Mouse (Mus musculus): ENCODE measurements around the gene Prr23a2.
"Not testable (repeated sequence)": the region's sequence is repeated elsewhere in the genome, so short reads cannot be mapped to it uniquely, and the experiment has no call there.

Prr23a2 gene

DNA sequence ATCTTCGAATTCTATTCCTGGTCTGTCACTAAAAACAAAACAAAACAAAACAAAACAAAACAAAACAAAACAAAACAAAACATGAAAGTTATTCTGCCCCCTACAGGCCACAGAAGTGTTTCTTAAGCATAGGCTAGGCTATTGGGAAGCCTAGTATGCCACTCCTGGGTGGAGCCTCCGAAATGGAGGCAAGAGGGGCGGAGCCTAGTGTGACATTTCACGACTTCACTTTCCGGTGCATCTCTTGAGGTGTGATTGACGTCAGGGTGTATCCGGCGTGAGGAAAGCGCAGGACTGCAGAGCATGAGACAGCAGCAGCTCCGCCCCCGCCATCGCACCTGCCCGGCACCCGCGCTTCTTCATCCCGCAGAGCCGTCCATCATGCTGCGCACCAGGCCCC, at the start of gene Prr23a2:
Gene Prr23a2, plus strand, starts transcription at position 285 of the 400 bp plus-strand sequence.
- DNase-seq (ENCODE audit: low spot score in 2 of 2), result no peak

DNA sequence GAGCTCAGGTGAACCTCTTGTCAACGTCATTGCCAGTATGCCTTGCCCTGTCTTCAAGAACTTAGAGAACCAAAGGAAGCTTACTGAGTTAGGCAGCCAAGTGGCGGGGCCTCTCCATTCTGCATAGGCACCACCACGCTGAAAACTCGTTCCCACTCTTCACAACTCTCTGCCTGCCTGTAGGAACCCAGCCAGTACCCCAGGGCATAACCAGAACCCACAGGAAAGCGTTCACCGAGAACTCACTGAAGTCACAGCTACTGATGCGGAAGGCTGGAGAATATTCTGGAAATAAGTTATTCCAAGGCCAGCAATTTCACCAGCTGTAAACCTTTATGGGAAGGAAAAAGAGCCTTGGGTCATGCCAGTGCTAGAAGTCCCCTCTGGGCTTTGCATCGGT, 48.7 kb upstream of the Prr23a2 start:
- DNase-seq (ENCODE audit: low spot score in 2 of 2), result no peak

DNA sequence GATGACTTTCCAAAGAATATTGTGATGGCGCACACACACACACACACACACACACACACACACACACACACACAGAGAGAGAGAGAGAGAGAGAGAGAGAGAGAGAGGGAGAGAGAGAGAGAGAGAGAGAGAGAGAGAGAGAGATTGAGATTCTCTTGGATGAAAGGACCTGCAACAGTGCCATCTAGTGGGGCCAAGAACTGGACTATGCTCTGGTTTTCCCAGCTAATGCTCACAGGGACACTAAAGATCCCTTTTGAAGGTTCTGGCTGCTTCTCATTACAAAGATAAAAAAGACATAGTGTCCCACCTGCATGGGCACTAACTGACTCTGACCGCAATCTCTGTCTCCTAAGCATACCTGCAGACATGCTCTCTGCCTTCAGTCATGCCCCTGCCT, 46.8 kb upstream of the Prr23a2 start:
- not testable (repeated sequence) for DNase-seq (ENCODE audit: low spot score in 2 of 2)

DNA sequence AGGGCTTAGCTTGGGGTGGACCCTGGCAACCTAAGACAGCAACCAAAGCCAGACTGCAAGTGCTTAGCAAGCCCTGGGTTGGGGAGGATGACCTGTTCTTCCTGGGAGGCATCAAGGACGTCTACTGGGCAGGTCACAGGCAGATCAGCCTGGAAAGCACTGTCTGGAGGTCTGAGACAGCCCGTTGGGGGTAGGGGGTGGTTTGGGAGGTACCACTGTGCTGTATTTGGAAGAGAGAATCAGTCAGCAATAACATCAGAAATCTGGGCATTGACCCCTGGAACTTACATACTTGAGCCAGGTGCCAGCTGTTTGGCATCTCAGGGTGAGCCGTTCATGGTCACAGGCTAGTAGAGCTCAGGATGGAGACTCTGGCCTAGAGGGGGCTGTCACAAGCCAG, 40.2 kb upstream of the Prr23a2 start:
- no peak for DNase-seq (ENCODE audit: low spot score in 2 of 2)

DNA sequence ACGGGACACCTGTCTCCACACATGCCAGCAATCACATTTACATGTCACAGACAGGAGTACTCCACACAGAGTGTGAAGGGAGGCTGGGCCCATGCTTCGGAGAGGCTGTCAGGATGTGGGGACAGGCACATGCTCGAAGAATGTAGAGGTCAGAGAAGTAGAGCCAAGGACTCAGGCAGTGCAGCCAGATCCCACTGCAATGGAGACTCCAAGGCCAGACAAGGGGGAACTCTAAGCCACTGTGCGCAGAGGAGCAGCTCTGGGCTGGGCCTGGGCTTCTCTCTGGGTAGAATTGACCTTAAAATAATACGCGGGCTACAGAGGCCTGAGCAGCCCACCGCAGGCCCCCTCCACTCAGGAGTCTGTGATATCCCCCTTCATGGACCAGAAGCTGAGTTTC, 38.7 kb upstream of the Prr23a2 start:
- DNase-seq (ENCODE audit: low spot score in 2 of 2), result no peak

DNA sequence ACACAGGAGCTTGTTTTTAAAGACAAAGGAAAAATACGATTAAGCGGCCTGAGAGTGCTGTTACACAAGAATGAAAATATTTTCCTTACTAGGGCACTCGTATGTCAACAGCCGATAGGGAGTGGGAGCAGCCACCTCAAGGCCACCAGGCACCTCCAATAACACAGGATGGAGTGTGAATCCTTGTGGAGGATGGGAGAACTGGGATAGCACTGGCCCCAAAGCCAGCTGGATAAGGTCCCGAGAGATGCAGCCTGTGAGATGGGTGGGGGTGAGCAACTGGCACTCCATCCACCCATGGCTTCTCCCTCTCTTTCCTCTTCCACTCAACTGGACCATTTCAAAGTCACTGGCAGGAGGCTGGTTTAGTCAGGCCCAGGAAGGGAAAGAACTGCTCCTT, 37.3 kb upstream of the Prr23a2 start:
- DNase-seq (ENCODE audit: low spot score in 2 of 2), result no peak

DNA sequence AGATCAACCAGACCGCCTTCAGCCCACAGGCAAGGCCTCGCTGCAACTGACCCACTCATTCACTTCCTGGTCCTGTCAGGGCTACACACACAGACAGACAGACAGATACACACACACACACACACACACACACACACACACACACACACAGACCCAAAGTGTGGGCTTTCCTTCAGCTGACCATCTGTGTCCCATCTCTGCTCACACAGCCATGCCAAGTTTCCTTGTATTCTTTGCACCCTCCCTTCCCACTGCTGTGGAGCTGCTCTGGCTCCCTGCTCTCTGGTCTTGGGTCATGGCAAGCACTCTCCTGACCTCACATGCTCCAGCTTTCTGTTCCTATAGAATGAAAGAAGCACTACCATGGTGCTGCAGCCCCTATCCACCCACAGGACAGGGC, 36.8 kb upstream of the Prr23a2 start:
- no peak for DNase-seq (ENCODE audit: low spot score in 2 of 2)

DNA sequence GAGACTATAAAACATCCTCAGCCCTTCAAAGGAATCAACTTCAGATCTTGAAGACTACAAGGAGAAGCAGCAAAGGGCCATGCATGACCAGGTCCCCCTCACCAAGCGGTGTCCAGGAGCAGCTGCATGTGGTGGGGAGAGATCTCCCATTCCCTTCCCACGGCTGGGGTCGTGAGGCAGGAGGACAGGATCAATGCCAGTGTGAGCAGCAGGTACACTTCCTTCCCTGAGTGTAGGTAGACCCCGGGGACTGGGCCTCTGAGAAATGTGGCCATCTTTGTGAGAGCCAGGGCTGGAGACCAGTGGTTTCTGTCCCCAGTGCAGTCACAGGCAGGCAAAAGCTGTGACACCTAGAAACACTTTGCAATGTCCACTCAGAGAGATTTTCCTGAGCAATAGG, 35.8 kb upstream of the Prr23a2 start:
- DNase-seq (ENCODE audit: low spot score in 2 of 2), result no peak

DNA sequence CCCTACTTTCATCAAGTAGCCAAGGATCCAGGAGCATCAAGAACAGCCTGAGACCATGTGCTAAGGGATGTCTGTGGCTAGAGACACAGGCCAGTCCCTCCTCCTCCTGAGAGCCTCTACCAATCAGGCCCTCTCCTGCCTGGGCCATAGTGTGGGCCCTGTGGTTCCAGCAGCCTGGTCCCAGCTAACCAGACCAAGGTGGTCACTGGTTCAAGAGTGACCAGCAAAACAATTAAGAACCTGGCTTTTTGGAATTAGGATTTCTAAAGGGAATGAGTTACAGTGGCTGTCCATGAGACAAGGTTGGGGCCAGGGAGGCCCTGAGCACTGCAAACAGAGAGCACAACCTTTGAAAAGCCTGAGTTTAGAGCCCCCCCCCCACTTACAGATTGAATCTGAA, 35.2 kb upstream of the Prr23a2 start:
- no peak for DNase-seq (ENCODE audit: low spot score in 2 of 2)

DNA sequence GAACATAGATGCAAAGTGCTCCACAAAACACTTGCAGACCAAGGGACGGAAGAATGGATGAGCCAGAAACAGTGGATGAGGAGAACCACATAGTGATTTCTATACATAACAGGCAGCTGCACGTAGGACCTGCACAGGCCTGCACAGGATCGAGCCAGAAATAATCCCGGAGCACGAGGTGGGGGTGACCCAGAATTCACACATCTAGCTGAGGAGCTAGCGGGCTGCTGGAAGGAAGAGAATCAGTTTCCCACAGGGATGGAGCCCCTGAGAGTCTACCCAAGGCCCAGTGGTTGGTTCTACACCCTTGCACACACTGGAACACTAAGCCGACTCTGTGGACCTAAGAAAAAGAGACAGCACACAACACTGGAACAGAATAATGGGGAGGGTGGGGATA, 32.5 kb upstream of the Prr23a2 start:
- DNase-seq (ENCODE audit: low spot score in 2 of 2), result no peak

DNA sequence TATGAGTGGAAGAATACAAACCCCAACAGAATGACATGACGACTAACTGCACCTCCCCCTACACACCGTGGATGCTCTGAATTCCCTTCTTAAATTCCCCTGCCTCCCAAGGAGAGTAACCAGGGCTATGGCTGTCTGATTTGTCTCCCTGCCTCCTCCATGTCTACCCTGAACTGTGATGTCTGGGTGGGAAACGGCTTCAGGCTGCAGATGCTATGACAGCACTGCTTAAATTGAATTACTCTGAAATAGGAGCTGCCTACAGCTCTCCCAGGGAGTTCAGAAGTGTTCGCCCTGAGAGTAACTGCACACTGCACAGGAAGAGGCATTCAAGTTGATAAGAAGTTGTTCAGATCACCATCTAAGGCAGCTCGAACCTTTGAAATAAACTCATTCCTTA, 26.8 kb upstream of the Prr23a2 start:
- no peak for DNase-seq (ENCODE audit: low spot score in 2 of 2)

DNA sequence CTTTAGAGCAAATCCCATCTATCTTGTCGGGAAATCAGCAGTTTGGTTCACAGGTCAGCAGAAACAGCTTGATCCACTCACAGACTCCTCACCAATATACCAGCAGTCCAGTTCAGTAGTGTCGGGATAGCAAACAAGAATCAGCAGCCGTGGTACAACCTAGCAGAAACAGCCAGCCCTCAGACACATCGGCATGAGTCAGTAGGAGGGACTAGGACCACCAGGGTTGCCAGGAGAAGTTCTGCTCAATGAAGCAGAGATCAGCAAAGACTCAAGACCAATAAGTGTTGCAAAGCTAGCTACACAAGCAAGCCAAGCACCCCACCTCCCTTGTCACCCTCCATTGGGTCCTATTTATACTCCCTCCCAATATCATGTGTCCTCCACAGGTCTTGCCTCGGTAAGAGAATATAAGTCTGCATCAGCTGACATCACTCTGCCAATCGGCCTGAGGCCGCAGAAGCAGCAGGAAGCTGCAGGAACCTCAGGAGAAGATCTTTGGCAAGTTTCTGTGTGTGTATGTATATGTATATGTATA, 18.7 kb upstream of the Prr23a2 start:
- no peak for DNase-seq (ENCODE audit: low spot score in 2 of 2)

DNA sequence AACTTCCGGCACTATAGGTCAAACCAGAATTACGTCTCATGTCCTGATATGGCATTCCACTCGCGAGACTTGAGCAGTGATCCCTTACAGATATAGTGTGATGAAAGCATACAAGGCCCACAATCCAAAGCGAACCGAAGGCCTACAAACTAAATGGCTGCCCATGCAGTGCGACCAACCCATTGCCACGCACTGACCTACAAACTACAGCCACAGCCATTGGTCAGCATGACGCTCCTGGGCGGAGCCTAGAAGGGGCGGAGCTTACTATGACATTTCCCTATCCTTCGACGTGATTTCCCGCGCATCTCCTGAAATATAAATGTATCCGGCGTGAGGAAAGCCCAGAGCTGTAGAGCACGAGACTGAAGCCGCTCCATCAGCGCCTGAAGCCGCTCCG, 14.2 kb upstream of the Prr23a2 start, which contains the start of gene Prr23a1:
Gene Prr23a1, plus strand, starts transcription at position 387 of the 400 bp plus-strand sequence.
- no peak for DNase-seq (ENCODE audit: low spot score in 2 of 2)

DNA sequence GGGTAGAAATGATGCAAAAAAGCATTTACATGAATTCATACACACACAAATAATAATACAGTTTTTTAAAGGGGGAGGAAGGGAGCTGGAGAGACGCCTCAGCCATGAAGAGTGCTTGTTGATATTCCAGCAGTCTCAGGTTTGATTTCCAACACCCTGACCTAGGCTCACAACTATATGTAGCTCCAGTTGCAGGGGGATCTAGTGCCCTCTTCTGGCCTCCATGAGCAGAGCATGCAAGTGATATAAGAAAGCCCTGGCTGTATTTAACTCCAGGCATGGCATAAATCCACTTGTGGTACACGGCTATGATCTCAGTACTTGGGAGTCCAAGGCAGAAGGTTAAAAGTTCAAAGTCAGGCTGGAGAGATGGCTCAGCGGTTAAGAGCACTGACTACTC, 7.2 kb downstream of the Prr23a2 start:
- no peak for DNase-seq (ENCODE audit: low spot score in 2 of 2)

DNA sequence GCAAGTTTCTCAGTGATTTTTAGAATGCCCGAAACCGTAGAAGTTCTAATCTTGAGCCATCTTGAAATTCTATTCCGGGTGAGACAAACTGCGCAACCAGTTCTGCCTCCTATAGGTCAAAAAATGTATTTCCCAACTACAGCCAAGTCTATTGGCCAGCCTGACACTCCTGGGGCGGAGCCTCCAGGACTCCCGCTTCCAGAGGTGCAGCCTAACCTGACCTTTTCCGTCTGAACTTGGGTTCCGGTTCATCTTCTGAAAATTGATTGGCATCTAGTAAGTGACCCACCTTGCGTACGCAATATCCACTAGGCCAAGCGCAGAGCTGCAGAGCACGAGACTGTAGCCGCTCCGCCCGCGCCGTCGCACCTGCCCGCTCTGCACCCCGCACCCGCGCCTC, 8.3 kb downstream of the Prr23a2 start, which contains the start of gene Prr23a3:
Gene Prr23a3, plus strand, starts transcription at position 197 of the 400 bp plus-strand sequence.
- DNase-seq (ENCODE audit: low spot score in 2 of 2), result no peak

DNA sequence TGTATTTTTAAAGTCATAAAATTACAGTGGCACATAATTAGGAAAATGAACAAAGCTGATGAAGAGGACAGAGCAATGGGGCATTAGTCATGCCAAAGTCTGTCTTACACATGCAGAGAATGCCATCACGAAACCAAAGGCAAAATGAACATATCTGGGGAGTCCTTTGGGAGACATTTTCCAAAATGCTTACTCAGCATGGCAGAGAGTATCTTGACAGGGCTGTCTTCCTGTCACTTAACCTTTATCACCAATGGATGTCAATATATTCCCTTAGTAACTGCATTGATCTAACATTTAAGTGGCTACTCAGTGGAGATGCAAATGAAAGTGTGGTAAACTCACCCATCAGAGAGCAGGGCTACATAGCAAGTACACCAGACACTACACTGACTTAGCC, 45.2 kb downstream of the Prr23a2 start:
- no peak for DNase-seq (ENCODE audit: low spot score in 2 of 2)

DNA sequence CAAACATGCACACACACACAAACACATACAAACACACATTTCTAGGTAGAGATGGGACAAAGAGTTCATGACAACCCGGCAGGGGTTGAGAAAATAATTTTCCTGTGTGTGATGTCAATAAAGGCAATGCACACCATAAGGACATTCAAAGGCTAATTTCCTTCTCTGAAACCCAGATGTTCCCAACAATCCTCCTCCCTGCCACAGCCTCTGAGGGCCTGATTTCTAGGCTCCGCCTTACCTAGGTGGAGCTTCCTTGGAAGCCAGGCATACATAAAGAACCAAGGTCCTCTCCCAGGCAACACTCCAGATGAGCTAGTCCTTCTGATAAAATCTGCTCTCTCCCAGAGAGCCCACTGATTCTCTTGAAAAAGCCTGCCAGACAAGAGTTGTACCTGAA, 46.5 kb downstream of the Prr23a2 start, which contains the start of gene 7420426K07Rik:
Gene 7420426K07Rik, plus strand, starts transcription at position 301 of the 400 bp plus-strand sequence.
- DNase-seq (ENCODE audit: low spot score in 2 of 2), result no peak

All from spleen, postnatal 10 days (tissue).